Mouse (Mus musculus): Measurements from ENCODE around the gene Cep41. TPM values are rescaled to one million over a fixed set of nuclear protein-coding genes. Genes with fewer than 3 reads are reported as not detected.

The Cep41 gene
- 13.9 and 16.4 TPM in 2 replicates for polyA plus RNA-seq (2012; rRNA removed)

DNA sequence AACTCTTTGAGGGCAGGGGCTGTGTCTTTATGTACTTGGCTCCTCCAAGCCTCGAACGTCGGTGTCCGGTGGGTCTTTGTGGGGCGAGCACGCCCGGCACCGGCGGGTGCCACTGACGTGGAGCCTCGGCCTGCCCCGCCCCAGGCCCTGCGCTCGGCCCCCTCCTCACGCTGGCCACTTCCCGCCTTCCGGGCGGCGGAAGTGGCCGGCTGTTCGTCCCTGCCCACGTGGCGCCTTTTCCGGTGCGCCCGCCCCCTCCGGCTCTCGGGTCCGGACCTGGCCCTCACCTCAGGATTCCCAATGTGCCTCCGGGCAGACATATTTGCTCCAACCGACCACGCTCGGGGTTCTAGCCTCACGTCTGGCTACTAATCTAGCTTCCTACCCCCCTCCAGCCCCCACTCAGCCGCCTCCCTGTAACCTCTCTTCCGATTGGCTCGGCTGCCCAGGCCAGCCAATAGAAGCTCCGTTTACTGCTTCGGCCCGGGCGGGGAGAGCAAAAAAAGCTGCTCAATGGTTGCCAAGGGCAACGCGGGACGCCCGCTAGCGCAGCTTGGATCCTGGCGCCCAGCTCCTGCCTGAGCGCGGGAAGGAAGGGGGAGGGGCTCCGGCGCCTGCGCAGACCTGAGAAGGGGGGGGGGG, at the start of gene Cep41:
Cep41 (minus strand) TSS at position 400 of the 642 bp plus-strand sequence.
- DNase-seq (ENCODE audit: low read depth): peak; percentile 31

DNA sequence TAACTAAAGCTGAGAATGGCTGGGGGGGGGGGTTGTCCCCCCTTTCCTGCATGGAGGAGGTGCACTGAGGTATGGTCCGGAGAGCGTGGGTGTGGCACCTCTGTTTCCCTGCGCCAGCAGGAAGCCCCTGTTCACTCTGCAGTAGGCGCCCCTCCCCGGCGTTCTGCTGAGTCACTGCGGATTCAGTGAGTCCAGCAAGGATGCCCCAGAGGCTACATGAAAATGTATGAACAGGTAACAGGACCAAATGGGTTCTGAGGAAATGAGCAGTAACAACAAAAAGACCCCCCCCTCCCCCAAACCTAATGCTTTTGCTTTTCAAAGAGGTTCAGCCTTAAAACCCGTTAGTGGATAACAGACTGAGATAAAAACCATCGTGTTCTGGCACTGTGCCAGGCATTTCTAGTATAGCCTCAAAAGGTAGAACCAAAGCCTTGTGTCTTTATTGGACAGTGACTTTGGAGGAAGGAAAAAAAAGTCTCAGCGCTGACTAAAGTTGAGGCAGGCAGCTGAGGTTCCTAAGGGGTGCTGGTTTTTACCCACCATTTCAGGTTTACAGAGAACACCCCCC, 45.7 kb upstream of the Cep41 start:
- no peak for DNase-seq (ENCODE audit: low read depth)

- no peak for DNase-seq (ENCODE audit: low read depth)
These were observed 45.0 kb upstream of the Cep41 start for GRCm38 (mm10) chr6:30738464-30739006.

- no peak for DNase-seq (ENCODE audit: low read depth)
These were observed 44.3 kb upstream of the Cep41 start for GRCm38 (mm10) chr6:30737548-30738463.

- no peak for DNase-seq (ENCODE audit: low read depth)
These were observed 43.5 kb upstream of the Cep41 start for GRCm38 (mm10) chr6:30736864-30737547.

DNA sequence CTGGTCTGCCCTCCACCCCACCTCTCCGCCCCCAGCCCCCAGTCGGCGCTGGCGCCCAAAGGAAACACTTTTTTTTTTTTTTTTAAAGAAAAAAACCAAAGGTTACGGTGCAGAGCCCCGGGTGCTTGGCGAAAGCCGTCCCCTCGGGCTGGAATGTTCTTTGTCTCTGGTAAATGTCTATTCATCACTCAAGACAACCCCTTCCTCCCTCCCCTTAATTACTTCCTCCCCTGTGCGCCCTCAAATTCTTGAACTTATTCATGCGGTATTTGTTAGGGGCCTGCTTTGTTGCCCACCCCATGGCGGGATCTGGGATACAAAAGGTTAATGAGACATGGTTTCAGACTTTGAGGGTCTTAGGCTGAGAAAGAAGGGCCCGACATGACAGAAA, 42.8 kb upstream of the Cep41 start:
- DNase-seq (ENCODE audit: low read depth): no peak

GRCm38 (mm10) chr6:30735728-30736371, 42.3 kb upstream of the Cep41 start:
- no peak for DNase-seq (ENCODE audit: low read depth)

- DNase-seq (ENCODE audit: low read depth): no peak
These were observed 41.6 kb upstream of the Cep41 start for GRCm38 (mm10) chr6:30734988-30735727.

GRCm38 (mm10) chr6:30734465-30734864, 40.9 kb upstream of the Cep41 start:
- DNase-seq (ENCODE audit: low read depth): no peak

DNA sequence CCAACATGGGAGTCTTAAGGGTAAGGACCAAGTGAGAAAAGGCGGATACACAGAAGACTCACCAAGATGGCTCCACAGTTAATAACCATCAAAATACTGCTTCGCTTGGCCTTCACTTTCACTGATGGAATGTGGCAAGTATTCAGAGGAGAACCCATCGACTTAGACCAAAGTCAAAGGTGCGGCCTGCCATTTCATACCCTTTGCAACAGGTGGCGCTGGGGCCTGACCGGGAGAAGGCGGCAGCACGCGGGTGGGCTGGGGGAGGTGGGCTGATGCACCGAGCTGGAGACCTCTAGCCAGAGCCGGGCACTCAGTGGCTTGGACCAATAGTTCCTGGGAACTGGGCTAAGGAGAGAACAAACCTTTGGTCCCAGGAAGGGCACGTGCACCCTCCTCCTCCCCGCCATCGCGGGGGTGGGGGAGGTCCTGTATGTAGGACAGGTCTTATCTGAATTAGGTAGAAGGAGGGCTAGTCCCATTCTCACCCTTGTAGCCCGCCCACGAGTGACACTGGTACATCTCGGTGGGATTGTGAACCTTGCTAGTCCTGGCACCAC, 39.1 kb upstream of the Cep41 start:
- DNase-seq (ENCODE audit: low read depth): no peak

- DNase-seq (ENCODE audit: low read depth): no peak
These were observed 36.9 kb upstream of the Cep41 start for GRCm38 (mm10) chr6:30730301-30730971.

DNA sequence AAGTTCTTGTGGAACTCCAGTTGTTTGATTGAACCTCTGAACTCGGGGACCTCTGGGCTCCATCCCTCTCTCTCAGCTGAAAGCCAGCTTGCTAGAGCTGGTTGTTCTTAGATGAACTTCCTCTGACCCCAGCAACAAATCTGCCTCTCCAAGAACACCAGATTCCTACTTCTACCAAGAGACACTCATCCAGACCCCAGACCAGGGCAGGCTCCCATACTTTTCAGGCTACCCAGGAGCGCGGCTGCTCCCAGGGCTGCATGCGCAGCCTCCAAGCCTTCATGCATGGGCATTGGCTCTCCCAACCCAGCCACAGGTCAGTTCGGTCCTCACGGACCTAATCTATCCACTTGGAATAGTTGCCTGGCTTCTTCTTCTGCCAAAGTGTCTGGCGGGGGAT, 29.8 kb upstream of the Cep41 start, which contains the start of gene Mest:
Mest (plus strand) TSS at position 217 of the 400 bp plus-strand sequence.
- no peak for DNase-seq (ENCODE audit: low read depth)

- DNase-seq (ENCODE audit: low read depth): no peak
These were observed 29.0 kb upstream of the Cep41 start for GRCm38 (mm10) chr6:30722385-30723164.

DNA sequence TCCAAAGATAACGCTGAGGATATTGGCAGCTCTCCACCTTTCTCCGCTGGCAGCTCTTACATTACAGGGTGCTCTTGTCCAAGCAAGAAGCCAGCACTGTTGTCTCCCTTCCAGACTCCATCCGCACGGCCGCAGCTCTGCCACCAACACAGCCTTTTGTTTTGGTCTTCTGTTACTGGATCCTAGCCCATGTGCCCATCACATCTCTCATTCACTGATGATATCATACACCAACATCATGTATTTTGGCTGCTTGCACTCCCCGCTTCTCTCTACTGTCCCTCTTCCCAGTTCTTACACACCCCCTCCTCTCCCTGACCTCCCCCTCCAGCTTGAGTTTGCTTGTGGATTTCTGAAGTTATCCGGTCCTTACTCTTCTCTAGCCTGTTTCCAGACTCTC, 23.2 kb upstream of the Cep41 start:
- DNase-seq (ENCODE audit: low read depth): no peak

DNA sequence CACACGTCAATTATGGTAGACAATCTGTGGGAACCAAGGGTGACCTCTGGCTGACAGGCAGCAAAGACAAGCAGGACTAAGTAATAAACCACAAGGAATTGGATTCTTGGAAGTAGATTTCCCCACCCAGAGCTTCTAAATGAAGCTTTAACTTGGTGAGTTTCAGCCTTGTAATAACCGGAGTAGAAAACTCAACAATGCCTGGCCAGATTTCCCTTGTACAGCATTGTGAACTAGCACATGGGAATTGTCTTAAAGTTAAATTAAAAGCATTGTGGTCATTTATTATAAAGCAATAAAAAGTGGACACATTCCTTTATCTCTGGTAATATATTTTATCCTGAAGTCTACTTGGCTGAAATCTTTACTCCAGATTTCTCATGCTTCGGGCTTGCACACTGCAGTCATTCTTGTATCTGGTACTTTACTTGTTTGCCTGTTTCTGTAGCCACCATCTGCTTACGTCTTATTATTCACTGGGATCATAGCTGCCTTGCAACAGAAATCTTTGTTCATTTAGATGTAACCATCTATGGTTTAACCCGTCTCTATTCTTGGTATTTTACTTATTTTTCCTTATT, 21.4 kb upstream of the Cep41 start:
- DNase-seq (ENCODE audit: low read depth): no peak

DNA sequence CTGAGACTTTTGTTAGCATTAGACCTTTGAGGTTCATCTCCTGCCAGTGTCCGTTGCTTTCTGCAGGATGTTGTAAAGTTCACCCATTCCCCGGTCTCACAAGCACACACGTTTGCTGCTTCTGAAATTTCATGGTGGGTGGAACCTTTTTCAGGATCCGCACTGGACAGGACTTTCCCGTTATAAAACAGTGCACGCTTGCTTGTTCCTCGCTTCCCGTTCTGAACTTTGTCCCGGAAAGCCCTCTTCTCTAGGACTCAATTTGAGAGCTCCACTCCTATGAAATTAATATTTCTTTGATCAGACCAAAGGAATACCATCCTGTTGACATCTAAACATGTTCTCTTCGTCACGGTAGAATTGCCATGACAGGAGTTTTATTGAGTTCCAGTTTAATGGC, 20.3 kb upstream of the Cep41 start:
- no peak for DNase-seq (ENCODE audit: low read depth)

GRCm38 (mm10) chr6:30713455-30713854, 19.9 kb upstream of the Cep41 start:
- no peak for DNase-seq (ENCODE audit: low read depth)

- DNase-seq (ENCODE audit: low read depth): no peak
These were observed 18.9 kb upstream of the Cep41 start for GRCm38 (mm10) chr6:30712484-30712883.

Measured in gonadal fat pad, adult 2 months (tissue).